Mouse (Mus musculus): ENCODE results near the gene Pphln1. TPM values are rescaled to one million over a fixed set of nuclear protein-coding genes. Genes with fewer than 3 reads are reported as not detected.

The Pphln1 gene
- polyA plus RNA-seq, 3 experiments from 2014 or later = 26.4 to 47.1 (median 37.0) TPM

GRCm38 (mm10) chr15:93510690-93511336, 112.7 kb downstream of the Pphln1 start:
- no peak for ATAC-seq

DNA sequence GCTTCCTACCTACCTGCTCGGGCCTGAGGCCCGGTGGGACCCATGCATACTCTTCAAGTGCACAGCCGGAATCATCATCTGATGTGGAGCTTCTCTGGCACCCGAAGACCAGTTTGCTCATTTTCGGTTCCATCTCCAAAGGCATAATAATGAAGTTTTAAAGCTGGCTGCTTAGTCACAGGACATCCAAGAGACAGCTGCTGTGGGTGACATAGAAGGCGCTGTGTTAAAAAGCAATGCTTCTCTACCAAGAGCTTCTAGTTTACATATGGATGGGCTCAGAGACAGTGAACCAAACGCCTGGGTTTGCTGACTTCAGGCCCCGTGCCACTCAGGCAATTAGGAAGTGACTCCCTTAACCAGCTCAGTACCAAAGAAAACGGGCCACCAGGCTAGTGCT, 114.3 kb downstream of the Pphln1 start:
- no peak for ATAC-seq

DNA sequence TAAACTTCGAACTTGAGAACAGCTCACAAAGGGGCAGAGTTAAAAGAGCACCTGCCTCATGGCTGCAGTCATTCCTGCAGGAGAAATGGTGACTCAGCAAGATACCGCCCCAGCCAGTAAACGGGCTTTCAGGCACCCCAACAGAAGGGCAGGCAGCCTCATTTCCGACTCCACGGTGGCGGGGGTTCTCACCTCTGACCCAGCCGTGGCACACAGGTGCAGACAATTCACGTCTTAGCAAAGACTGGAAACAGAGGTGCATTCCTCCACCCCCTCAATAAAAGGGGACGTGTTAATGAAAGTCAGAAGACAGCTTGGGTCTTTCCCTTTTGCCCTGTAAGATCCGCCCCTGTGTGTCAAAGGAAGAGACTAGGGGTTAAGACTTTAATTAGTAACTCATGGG, 115.8 kb downstream of the Pphln1 start:
- ATAC-seq = peak; percentile 76

DNA sequence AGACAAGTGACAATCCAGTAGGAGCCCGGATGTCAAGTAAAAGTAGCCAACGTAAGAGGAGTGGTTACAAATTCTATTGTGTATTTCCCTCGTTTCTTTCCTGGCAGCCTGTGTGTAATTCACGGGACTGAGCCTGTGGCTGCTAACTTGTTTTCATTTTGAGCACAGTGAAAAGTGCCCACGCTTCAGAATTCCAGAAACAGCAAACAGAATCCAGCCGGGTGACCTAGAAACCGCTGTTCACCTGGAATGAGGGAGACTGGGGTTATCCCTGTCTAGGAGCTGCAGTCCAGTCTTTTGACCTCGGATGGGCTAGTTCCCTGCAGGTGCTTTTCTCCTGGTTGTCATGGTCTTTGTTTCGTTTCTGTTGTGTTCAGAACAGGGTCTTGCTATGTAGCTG, 117.2 kb downstream of the Pphln1 start:
- no peak for ATAC-seq

DNA sequence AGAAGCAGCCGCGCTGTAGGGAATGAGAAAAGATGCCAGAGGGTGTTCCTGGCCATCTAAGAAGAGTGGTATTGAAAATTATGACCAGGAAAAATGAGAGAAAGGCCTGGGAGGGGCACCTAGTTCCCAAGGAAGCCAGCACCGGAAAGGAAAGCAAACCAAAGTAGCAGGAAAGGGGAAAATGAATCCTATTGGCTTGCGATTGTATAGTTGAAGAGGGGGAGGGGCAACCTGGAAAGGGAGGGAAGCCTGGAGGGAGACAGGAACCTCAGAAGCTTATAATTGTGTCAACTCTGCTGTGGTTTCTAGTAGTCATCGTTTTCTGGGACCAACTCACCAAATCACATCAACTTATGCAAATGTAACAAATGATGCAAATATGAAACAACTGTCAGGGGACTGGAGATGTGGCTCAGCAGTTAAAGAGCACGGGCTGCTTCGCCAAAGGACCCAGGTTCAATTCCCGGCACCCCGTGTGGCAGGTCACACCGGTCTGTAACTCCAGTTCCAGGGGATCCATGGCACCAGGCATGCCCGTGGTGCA, 118.9 kb downstream of the Pphln1 start:
- ATAC-seq = no peak

DNA sequence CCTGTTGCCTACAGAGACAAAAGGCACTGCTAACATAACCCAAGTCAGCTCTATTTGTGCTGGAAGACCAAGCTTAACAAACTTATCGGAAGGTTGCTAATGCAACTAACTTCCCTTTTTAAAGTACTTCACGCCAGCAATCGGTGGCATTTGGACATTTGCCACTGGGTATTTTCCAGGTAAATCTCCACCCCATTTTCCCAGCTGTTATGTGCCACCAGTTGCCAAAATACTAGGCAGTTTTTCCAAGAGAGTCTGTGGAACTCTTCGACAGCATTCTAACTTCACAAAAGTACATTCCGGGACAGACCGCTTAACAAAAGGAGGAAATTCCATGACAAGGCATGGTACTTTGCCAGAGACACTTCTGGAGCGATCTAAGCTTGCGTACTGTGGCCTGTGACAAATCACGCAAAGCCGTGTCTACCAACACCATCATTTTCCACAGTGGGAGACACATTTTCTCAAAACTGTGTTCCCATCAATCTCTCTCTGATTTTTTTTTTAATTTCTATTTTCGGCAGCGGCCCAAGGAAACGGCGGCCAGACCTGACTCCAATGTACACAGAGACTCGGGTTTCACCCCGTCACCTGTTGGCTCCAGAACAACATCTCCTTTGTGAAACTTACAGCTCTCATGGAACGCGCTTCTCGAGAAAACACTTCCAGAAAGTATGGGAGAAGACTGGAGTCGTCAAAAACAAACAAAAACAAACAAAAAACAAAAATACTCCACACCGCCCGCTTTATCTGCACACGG, 120.2 kb downstream of the Pphln1 start:
- ATAC-seq = no peak

DNA sequence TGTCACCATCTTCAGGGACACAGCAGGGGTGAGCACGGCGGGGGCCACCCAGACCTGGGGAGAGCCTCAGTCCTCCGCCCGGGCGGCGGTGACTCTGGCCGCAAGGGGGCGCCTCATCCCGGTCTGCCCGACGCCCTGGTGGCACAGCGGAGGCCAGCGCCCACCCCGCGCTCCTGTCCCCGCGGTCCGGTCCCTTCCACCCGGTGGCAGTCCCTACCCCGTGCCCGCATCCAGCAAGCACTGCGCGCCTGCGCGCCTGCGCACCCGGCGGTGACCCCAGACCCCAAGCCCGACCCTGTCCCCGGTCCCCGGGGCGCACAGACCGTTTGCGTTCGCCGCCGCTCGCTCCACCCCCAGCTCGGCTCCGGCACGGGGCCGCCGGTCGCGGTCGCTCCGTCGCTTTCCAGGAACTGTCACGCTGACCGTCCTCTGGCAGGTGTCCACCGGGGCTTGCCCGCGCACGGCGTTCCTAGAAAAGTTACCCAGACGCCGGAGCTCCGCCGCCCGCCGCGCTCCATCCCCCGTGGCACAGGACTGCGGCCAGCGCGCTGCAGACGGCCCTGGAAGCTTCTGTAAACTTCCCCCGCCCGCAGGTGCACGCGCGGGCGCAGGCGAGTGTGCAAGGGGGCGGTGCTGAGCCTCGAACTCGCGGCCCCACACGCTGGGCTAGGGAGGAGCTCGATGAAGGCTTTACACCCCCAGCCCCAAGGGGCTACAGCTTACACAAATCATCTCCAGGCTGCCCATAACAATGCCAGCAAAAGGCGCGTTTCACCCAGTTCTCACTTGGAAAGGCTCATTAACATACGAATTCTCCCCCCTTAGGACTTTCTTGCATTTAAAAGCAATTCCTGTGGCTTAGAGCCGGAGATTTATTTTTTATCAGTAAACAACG, 121.0 kb downstream of the Pphln1 start:
- peak; percentile 77 for ATAC-seq

GRCm38 (mm10) chr15:93519836-93520826, 122.0 kb downstream of the Pphln1 start:
- ATAC-seq = no peak

- ATAC-seq = no peak
Observed at GRCm38 (mm10) chr15:93521088-93521786, 123.1 kb downstream of the Pphln1 start.

DNA sequence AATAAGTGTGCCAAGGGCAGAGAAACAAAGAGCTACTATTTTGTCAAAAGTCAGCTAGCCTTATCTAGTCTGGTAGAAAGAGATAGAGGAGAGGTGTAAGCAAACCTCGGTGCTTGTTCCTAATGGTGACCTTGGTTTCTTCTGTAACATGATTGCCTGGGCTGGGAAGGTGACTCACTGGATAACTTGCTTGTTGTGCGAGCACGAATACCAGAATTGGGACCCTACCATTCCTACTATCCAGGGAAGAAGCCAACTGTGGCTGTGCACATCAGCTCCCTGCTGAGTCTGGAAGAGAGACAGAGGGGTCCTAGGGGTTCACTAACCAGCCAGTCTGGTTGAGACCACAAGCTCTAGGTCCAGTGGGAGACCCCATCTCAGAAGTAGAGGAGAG, 123.6 kb downstream of the Pphln1 start:
- no peak for ATAC-seq

GRCm38 (mm10) chr15:93525305-93525917, 127.3 kb downstream of the Pphln1 start:
- no peak for ATAC-seq

- ATAC-seq = no peak
Observed at GRCm38 (mm10) chr15:93529831-93530702, 131.9 kb downstream of the Pphln1 start.

- no peak for ATAC-seq
Observed at GRCm38 (mm10) chr15:93530703-93531032, 132.5 kb downstream of the Pphln1 start.

DNA sequence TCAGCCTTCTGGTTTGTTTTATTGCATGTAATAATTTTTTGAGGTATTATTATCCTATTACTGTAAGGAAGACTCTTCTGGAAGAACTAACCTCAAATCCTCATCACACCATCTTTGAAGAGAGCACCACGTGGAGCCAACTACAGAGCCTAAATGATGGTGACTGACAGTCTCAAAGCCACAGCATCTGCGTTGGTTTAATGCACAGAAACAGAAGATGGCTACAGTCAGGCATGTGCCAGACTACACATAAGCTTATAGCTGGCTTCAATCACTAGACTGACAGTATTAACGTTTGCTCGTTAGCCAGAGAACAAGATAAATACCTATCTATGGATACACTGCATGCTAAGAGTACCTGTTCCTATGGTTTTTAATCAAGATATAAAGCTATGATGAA, 138.0 kb downstream of the Pphln1 start:
- no peak for ATAC-seq

DNA sequence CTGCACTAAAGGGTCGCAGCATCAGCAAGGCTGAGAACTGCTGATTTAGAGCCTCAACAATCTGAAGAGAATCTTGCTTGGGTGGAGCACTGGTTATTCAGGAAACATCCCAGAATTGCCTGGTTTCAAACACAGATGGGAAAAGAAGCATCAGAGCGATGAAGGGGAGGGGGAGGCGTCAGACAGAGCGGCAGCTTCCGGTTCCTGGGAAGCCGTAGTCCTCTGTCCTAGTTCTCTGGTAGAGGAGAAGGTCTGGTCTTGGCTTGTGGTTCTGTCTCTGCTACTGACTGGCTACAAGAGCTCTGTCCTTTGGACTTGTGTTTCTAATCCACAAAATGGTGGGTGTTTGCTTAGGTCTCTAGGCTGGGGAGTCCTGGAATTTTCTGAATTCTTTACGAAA, 139.6 kb downstream of the Pphln1 start:
- ATAC-seq = no peak

DNA sequence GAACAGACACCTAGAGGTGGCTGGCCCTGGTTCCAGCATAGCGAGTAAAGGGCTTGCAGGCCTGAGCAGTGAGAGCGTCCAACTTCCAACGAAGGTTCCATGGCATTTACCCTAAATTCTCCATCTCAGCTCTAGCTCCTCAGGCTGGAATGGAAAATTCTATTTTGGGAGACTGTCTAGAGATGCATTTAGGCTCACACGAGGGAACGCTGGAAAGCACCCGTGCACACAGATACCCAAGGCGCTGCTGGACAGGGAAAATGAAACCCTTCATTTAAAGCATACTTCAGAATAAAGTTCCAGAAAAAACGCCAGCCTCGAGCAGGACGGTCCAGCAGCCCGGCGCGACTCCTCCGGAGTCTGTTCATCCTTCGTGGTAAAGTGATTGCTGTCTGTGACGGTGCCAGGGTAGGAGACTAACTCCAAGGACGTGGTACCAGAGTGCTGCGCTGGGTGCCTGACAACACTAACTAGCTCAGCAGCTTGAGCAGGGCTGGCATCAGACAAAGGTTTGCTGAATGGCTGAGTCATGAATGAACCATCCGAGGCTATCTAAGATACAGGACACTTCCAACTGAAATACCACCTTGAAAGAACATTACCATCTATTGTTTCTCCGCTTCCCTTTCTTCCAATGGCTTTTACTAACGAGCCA, 140.5 kb downstream of the Pphln1 start:
- no peak for ATAC-seq

GRCm38 (mm10) chr15:93539415-93539814, 141.3 kb downstream of the Pphln1 start:
- ATAC-seq = no peak
